Mouse (Mus musculus) inflammation-experienced regulatory T-cells, adult 6 months (primary cell): ENCODE results near the gene Pdhb. TPM values are rescaled to one million over a fixed set of nuclear protein-coding genes. Genes with fewer than 3 reads are reported as not detected.

Source experiments
- ATAC-seq: one replicate; pipeline ENCODE4 v1.8.0; 2017
- polyA plus RNA-seq, 3 experiments: library from polyadenylated mRNA; unstranded; fragments of 100-300 nt; shearing (Covaris generic); gene quantifications; one replicate each; pipeline ENCODE4 v1.2.1; 2017

The Pdhb gene
- polyA plus RNA-seq = 100 to 1,000 TPM; 127 to 152 (median 143) TPM

DNA sequence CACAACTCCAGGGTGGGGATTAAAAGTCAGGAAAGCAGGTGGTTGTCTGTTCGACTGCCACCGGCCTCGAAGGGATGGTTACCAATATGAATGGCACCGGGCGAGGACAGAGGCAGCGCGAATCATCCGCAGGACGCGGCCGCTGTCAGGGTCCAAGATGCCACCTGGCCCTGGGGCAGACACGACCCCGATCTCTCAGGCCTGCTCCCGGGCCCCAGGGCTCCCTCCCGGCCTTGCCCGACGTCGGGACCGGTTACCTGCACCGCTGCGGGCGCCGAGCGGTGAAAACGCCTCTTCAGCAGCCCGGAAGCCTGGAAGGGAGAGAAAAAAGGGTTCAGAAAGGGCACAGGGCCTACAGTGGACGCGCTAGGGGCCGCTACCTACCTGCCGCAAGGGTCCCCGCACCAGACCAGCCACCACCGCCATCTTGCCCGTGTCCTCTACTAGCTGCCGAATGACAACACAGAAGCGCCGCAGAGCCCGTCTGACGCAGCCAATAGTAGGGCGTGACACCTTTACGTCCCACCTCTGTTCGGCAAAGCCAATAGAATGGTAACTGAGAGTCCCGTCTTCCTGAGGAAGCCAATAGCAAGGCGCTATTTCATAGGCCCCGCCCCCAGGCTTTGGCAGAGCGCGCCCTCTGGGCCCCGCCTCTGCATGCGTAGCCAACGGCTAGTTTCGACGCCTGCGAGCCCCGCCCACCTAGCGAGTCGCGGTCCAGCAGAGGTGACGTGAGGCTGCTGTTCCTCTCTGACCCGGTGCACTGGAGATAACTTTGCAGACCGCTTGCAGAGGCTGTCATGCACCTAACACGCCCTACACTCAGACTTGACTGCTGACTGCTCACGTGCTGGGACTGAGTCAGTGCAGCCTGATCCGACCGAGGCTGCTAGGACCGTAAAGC is at the start of gene Pdhb:
Pdhb (minus strand) TSS at position 519 of the 904 bp plus-strand sequence.
- ATAC-seq = peak; percentile 96

DNA sequence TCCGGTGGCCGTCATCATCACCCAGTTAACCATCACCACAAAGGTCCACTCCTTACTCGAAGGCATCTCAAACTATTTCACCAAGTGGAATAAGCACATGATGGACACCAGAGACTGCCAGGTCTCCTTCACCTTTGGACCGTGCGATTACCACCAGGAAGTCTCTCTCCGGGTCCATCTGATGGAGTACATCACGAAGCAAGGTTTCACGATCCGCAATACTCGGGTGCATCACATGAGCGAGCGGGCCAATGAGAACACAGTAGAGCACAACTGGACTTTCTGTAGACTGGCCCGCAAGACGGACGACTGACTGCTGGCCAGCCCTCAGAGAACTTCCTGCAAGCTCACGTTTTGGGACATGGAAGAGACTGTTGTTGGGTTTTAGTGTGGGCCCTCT is 49.7 kb upstream of the Pdhb start:
- no peak for ATAC-seq

DNA sequence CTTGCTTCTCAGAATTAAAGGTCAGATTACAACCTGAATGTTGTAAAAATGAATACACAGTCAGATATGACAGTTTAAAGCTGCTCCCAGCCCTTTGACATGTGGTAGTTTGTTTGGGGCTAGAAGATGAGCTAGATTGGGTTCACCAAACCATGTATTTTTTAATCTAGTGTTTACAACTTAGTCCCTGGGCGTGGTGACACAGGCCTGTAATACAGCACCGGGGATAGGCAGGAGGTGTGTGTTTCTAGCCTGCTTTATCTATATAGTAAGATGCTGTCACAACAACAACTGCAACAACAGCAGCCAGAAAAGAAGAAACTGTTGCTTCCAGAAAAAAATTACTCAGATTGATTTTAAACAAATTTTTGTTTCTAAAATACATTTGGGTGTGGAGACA is 48.1 kb upstream of the Pdhb start:
- ATAC-seq = no peak

DNA sequence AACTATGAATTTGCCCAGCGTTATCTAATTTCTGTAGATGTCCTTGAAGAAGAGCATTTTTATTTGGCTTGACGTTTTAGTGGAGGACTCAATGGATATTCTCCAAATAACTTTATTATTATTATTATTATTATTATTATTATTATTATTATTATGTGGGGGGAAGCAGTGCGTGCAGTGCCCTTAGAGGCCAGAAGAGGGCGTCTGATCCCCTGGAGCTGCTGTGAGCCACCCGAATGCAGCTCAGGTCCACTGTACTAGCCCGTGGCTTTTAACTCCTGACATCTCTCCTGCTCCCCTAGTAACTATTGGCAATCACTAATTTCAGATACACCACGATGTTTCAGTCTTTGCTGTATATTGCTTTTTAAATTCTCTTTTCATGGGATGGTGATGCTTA is 47.5 kb upstream of the Pdhb start:
- no peak for ATAC-seq

DNA sequence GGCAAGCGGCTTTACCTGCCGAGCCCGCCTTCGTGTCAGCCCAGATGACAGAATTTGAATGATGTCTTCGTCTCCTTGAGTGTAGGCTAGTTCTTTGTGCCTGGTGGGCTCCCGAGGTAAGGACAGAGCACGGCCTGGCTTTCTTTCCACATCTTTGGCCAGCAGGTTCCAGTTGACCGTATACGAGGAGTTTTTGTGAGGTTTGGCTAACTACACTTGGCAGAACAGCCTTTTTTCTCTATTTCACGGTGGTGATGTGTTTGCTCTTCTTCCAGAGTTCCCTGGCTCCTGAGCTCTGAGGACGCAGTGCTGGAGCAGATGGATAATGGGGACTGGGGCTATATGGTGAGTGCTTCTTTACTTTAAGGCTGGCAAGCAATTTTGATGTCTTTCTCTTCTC is 47.1 kb upstream of the Pdhb start:
- ATAC-seq = no peak

DNA sequence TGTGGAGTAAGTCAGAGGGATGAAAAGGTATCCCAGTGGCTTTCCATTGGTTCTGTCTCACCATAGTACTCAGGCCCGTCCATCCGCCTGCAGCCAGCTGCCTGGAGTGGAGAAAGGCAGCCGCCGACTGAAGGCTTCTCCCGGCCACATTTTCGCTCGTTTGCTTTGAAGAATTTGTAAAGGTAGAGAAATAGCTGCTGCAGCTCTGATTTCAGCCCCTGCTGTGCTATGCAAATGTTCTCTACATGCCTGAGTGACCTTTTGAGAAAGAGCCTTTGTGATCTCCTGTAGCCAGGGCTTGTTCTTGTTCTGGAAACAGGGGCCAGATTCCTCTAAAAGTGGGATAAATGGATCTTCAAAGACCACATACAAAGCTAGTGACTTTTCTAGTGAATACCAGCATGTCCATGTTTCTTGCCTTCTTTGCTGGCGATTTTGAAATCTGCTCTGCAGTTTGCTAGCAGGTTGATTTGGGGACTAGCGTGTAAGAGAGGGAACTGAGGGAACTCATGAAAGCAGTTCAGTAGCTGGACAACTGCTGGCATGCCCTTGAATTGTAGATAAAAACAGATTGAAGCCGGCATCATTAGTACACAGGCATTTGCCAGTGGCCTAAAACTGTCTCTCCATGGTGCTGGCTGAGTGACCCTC is 46.0 kb upstream of the Pdhb start:
- no peak for ATAC-seq

DNA sequence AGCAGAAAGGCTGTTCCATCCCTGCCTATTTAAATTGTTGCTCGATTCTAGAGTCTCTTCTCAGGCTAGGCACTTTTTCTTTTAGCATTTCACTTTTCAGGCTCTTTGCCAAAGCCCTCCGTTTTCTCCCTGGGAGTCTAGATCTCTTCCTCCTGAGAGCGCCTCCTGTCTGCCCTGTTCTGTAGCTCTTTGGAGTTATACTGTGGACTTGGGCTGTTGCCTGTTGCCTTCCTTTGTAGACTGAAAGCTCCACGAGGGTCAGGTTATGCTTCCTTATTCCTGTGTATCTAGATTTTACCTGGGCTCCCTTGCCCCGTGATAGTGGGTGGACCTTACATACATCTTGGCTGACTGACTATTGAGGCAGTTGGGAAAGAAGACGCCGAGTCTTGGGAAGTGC is 45.4 kb upstream of the Pdhb start:
- no peak for ATAC-seq

DNA sequence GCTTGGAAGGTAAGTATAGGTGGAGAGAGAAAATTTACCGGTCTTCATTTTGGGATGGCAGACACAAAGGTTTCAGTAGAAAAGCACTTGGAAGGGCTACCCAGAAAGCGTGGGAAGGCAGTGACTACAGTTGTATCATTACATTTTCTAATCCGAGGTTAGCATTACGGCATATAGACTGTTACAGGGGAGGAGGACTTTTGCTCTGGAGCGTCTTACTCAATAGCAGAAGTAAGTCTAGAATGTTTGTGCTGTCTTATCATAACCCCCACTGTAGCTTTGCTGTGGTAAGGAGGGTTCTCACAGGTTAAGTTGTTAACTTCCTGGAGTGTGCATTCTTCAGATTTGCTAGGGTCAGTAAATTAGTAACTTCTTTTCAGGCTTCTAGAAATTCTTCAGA is 43.3 kb upstream of the Pdhb start:
- no peak for ATAC-seq

DNA sequence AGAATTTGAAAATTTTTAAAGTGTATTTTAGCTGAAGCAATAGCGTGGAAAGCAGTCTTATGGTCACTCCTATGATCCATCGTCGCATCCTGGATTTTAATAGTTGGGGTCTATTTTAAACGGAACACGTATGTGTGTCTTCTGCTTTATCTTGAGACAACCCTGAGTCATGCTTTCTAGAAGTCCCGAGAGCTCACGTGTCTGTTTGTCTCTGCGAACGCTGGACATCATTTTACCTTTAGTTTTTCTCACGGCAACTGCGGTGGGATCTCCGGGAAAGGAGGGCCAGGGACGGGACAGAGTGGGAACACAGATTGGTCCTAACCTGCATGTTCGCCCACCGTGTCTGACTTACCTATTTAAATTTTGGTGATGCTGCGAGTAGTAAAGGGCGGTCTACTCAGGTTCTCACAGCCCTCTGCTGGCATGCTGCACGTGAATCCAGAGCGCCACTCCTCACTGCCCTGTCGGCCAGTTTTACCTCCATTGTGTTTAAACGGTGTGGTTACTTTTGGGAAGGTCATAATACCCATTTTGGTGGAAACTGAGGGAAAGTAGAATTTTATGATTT is 42.5 kb upstream of the Pdhb start:
- no peak for ATAC-seq

DNA sequence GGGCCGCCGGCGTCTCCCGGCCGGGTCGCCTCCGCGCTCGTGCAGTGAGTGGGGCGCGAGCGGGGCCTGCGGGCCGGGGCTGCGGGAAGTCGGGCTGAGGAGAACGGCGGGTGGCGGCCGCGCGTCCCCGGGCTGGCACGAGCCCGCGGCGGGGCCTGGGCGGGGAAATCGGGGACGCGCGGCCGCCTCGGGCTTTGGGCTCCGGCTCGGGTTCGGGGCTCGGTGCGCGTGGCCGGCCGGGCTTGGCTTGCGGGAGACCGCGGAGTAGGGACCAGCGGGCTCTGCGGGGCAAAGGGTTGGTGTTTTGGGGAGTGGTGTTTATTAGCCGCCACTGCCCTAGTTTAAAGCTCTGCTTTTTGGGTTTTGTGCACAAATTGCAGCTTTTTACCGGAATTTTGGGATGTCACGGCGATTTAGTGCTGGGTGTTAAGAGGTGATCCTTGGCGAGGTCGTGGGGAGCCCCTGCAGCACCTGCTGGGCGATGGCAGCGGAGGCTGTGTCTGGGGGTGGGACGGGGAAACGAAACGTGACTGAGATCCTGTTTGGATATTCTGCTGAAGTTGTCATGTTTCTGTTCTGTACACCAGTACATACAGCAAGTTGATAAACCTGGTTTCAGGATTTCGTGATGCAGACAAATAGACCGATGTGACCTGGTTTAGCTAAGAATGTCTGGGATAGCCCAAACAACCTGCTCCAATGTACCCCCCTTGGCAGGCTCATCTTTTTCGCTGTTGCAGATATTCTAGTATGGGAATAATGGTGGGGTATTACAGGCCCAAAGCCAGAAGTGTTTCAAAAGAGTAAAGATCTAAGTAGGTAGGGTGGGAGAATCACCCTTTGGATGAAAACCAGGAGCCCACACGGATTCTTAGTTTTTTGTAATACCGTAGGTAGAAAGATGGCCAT is 41.7 kb upstream of the Pdhb start:
- peak; percentile 39 for ATAC-seq

DNA sequence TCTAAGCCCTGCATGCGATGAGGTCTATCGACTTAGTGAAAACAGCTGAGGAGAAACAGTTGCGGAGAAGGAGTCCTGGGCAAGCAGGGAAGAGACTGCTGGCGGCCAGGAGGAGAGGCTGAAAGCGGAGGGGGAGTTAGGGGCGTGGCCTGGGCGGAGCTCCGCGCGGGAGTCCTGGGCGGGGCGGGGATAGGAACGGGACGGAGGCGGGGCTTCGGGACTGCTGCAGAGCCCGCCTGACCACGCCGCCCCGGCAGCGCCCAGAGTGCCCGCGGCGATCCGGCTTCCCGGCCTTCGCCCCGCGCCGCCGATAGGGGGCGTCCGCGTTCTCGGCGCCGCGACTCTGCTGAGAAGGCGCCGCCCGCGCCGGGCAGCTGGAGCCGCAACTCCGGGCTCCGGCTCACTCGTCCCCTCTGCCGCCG is 41.0 kb upstream of the Pdhb start, which contains the start of gene Kctd6:
Kctd6 (plus strand) TSS at position 338 of the 422 bp plus-strand sequence.
- ATAC-seq = peak; percentile 92

DNA sequence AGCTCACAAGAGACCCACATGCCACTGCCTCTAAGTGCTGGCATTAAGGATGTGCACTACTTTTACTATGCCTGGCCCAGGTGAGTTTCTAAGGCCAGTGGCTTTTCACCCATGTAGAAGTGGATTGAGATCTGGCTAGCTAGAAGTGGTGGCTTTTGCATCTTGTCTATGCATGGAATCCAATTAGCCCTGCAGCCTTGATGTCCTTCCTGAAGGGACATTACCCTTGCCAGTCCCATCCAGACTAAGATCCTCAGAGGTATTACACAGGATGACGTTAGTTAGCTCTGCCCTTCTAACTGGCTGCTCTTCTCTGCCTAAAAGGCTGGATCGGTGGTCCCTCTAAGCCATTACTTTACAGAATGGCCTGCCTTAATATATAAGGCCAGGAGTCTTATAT is 40.2 kb upstream of the Pdhb start:
- no peak for ATAC-seq

DNA sequence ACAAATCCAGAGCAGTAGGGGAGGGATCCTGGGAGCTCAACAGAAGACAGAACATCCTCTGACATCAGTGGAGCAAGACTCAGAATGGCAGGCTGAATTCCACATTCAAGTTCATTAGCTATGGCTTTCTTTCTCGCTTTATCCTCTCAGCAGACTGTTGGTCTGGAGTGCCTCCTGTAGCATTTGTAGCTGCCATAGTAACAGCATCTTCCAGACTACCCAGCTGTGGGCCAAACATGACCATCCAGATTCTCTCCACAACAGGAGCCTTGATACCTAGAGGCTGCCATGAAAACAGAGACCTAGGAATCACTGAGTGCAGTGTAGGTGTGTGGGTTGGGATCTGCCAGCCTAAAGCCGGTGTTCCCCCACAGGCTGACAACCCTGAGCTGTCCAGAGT is 37.1 kb upstream of the Pdhb start:
- ATAC-seq = no peak

DNA sequence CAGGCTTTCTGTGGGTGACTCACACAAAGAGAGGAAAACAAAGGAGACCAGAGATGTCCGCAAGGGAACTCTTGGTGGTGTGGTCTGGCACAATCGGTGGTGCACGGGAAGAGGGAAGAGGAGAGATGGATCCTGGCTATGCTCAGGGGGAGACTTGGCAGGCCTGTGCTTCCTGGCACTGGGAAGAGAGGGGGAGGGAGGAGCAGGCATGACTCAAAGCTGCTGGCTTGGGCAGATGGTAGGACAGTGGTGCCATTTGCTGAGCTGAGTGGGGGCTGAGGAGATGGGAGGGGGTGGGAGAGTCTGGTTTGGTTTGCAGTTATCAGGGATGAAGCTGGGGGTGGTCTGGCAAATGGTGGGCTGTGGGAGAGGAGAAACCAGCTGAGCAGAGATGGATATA is 36.1 kb upstream of the Pdhb start:
- no peak for ATAC-seq

DNA sequence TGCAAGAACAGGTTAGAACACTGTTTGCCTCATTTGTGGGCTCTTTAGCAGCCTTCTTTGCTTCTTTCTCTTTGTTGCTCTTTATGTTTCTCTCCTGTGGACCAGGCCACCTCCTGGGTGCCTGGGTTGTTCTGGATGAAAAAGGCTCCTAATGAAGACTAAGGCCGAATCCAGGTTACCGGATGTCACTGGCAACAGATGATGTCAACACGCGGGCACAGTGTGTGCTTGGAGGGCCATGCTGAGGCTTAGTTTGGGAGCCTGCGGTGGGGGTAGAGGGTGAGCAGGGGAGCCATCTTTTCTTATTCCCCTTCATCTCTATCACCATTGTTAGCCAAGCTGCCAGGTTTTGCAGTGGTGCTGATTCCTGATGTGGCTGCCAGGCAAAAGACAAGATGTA is 34.7 kb upstream of the Pdhb start:
- ATAC-seq = no peak

DNA sequence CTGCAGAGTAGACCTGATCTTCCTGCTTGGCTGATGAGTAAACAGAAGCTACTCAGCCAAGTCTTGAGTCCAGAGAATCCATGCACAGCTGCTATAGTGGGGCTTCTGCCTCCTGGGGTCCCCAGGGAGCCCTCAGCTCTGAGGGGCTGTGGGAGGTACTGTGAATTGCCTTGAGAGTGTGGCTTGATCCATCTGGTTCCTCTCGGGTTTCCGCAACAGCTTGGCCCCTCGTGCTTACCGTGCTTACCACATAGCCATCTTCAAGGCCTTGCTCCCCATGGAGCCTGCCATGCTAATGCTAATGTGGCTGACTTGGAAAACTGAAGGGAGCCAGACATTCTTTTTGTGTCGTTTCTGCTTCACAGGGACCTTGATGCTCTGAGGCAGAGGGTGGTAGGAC is 34.3 kb upstream of the Pdhb start:
- ATAC-seq = no peak

DNA sequence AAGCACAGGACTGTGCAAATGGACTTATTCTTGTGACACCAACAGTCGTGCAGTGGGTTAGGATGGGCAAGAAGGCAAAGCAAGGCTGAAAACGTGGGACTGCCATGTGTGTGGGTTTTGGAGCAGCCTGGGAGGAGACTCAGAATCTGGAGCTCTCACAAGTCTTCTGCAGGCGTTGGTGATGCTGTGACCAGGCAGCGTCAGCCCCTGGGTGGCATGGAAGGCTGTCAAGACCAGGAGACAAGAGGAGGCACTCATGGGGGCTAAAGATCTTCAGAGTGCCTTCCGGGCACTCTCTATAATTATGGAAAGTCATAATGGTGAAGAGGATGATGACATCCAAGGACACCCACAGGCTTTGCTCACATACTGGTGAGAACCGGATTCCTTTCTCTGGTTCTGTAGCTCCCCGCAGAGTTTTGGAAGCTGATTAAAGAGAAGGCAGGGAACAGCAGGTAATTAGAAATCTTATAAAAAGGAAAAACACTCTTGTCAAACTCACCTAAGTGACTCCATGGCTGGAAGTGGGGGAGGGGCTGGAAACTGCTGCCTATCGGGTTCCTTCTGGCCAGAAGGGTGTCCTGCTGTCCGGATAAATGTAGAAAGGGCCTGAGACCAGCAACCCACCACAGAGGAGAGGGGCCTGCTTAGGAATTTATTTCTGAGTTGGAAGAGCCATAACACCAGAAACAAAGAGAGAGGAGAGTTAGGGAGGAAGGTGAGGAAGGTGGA is 33.5 kb upstream of the Pdhb start:
- ATAC-seq = no peak

DNA sequence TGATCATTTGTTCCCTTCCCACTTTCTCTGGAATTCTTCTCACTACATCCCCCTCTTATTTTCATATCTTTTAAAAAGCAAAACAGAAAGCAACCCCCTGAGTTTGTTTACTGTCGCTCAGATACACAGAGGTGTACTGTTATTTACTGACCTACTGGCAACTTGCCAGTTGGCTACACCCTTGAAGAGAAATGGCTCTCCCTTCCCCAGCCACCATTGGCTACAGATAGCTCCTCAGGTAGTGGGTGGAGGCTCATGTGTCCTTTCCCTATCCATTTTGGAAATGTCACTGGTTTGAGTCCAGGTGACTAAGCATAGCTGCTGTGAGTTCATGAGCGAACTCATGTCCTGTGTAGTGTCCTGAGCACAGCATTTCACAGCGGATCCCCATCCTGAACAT is 28.9 kb upstream of the Pdhb start:
- ATAC-seq = no peak

DNA sequence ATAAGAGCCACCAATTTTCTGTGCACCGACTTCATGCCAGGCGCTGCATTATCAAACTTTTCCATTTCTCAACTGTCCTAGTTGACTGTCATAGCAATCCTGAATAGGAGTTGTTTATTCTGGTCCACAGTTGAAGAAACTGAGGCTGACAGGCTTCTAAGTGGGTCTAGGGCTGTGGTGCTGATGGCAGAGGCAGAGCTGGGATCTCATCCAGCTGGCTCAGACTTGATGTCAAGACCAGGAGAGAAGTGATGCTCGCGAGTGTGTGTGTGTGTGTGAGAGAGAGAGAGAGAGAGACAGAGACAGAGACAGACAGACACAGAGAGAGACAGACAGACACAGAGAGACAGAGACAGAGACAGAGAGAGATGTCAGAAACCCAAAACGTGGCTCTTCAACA is 27.9 kb upstream of the Pdhb start:
- no peak for ATAC-seq

DNA sequence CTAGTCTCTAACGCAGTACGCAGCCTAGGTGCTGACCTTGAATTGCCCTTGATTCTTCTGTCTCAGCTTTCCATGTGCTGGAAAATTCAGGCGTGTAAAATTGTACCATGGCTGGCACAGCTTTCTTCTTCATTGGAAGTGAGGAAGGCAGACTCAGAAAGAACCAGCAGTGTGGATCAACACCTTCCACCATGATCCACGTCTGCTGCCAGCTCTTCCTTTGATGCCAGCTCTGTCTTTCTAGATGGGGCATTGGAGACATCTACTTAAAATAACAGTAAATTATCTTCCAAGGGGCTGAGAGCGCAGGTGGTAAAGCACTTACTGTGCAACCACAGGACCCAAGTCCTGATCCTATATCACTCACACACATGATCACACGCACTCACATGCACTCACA is 19.9 kb upstream of the Pdhb start:
- ATAC-seq = no peak

DNA sequence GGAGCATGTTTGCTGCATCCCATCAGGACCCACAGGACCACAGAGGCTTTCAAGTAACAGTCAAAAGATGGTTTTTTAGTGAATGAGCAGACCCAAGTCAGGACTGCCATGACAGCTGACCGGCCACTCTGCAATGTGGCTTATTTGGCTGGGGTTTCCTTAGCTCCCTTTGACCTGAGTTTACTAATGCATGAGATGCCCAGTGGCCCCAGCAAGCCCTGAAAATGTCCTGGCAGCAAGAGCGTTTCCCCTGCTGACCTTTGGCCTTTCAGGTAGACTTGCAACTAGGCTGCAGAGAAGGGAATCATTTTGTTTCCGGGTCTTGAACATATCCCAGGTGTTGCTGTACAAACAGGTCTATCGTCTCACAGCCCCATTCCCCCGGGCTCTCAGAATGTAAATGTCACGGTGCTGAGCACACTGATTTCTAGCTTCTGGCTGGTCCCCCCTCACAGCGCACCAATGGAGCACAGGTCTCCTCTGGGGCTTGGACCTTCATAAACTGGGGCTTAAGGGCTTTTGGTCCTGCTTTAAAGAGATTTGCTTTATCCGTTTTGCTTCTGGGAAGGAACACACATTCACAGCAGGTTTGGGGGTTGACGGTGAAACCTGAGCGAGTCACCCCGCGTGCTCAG is 18.6 kb upstream of the Pdhb start:
- ATAC-seq = no peak

DNA sequence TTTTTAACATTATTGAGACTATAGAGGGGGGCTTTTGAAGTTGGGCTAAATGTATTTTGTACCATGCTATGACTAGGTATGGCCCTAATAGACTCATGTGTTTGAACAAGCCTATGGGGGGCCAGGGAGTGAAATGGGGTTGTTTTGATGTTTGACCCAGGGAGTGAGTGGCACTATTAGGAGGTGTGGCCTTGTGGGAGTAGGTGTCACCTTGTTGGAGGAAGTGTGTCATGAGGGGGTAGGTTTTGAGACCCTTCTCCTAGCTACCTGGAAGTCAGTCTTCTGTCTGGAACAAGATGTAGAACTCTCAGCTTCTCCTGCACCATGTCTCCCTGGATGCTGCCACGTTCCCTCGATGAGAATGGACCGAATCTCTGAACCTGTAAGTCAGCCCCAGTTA is 17.7 kb upstream of the Pdhb start:
- no peak for ATAC-seq
